Mouse (Mus musculus): ENCODE data around the gene Lcn2.
A peak's percentile ranks its signal among the peaks of the same experiment; 100 is the strongest.

Lcn2 gene

DNA sequence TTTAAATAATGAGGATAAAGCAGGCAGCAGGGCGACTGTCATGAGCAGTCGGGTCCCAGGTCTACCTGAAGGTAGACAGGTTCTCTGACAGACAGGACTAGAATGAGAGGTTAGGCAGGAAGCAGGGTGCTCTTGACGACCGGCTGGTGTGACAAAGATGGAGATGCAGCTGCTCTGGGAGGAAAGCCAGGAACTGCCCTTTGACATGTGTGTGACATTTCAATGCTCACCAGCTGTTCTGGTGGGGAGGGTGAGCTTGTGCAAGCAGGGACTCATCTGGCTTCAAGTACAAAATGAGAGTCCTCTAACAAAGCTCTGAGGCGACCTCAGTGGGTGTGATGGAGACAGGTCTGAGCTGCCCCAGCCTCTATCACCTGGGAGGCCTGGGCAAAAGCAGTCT, 25.9 kb upstream of the Lcn2 start:
- DNase-seq (ENCODE audit: low spot score in 2 of 2): no peak

DNA sequence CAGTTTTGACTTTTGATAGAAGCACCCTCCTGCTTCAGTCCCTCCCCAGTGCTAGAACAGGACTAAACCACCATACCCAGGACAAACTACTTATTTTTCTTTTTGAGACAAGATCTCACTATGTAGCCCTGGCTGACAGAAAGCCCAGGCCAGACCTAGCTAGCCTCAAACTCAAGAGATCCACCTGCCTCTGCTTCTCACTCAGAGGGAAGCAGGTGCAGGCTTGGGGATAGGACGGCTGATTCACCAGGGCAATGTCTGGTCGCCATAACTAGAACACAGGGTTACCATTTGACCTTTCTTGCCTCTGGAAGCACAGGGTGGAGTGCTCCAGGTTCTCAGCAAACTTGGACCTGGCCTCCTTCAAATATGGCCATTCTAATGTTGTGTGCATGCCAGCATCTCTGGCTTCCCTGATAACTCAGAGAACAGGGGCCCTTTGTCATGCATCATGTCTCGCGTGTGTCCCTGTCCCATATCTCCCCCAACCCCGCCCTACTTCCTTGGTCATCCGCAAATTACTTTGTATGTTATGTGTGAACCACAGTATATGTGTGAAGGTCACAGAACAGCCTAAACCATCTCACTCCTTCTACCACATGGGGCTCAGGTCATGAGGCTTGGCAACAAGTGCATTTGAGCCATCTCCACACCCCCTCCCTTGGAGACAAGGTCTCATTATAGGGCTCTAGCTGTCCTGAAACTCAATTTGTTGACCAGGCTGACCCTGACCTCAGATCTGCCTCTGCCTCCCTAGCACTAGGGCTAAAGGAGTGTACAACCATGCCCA, 24.9 kb upstream of the Lcn2 start:
- no peak for DNase-seq (ENCODE audit: low spot score in 2 of 2)

DNA sequence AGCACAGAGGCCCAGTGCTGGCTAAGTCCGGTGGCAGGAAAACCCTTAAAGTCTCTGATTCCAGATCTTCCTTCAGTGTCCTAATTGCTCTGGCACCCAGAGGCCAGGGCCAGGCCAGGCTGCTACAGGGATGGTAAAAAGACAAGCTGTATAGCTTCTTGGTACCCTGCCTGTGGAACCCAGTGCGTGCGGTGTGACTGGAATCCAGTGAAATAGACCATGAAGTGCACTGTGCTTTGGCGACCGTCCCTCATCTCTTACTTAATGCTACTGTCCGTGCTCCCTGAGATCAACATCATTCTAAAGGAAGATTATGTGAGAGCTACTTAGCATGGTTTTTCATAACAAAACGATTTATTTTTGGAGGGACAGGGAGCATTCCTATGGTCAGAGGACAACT, 23.4 kb upstream of the Lcn2 start:
- DNase-seq (ENCODE audit: low spot score in 2 of 2): no peak

DNA sequence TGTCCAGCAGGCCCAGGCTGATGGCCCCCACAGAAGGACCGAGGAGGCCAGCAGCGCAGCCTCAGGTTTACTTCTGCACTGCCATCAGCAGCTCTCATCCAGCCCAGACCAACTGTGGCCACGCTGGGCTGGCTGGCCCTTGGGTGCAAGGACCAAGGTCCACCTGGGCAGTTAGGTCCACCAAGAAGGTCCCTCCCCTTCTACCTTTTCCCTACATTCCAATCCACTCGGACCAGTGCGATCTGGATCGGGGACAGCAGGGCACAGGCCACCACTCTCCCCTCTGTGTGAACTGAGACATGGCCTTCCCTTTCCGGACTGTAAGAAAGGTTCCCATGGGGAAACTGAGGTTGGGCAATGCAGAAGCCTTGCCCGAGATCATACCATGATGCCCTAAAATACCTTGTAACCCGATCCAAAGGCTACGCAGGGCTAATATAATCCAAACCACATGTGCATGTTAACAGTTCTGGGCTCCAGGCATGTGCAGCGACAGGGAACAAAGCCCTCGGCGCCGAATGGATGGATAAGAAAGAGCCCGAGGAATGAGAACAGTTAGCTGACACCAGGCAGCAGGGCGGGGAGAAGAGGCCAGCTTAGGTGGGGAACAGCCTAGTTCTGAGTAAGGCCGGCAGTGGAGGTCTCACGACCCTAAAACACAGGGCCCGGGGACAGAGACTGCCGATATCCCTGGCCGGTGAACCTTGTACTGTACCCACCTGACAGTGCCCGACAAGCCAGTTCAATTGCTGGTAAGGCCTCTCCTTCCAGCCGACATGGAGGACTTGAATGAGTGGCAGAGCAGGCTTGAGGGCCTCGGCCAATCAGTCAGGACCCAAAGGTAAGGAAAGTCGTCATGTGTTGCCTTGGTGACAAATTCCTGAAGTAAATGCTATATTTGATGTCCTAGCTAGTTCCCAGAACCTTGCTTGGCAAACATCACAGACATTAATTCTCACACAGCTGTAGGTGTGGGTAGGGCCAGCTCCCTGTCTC, 20.7 kb upstream of the Lcn2 start:
- DNase-seq (ENCODE audit: low spot score in 2 of 2): no peak

DNA sequence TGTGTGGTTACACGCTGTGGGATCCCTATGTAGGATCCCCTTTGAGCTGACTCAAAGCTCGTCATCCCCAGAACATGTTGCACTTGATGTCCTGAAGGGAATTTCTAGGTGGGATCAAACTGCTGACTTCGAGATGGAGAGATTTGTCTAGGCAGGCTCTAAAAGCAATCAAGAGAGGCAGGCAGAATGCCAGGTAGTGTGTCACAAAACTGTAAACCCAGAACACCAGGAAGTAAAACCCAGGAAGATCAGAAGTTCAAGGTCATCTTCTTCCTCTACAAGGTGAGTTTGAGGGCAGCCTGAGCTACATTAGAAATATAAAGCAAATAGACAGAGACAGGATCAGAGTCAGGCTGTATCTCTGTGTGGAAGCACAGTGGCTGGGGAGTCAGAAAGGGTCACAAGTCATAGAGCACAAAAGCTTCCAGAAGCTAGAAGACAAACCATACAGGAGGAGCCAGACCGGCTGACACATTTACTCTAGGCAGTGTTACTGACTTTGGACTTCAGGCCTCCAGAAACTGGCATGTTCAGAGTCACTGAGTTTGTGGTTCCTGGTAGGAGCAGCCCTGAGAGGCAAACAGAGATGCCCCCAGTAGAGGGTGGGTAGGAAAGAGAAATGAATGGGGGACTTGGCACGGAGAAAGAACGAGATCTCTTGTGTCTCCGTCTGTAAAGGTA, 19.2 kb upstream of the Lcn2 start:
- DNase-seq (ENCODE audit: low spot score in 2 of 2): no peak

DNA sequence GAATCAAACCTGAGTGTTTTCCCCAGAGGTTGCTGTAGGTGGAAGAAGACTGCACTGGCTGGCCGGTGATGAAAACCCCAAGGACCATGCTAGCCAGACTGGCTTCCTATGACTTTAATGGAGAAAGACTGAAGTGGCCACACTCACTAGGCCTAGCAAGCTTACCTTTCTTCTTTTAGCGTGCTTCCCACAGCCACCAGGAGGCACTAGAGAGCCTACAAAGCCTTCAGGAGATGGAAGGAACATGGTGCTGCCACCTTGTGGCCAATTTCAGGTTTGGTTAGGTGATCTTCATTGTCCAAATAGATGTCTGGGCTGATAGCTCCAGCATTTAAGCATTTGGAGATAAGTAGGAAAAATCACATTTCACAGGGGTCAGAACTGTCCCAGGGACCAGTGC, 16.6 kb upstream of the Lcn2 start:
- peak; percentile 86 to 94 for DNase-seq (ENCODE audit: low spot score in 2 of 2)

DNA sequence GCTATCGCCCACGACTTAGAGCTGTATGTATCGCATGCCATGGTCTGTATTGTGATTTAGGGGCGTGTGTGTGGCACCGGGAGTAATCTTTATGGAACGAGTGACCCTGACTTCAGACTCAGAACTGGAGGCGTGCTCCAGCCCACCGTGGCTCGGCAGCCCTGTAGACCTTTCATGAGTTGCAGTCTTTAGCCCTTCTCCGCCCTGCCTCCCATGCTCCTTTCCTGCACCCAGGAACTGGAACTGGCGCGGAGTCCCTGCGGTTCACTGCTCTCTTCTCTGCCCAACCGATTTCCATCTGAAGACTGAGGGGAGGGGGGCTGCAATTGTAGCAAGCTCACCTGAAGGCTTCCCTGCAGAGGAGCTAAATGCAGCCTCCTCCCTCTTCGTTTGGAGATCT, 8.6 kb upstream of the Lcn2 start:
- DNase-seq (ENCODE audit: low spot score in 2 of 2): no peak

DNA sequence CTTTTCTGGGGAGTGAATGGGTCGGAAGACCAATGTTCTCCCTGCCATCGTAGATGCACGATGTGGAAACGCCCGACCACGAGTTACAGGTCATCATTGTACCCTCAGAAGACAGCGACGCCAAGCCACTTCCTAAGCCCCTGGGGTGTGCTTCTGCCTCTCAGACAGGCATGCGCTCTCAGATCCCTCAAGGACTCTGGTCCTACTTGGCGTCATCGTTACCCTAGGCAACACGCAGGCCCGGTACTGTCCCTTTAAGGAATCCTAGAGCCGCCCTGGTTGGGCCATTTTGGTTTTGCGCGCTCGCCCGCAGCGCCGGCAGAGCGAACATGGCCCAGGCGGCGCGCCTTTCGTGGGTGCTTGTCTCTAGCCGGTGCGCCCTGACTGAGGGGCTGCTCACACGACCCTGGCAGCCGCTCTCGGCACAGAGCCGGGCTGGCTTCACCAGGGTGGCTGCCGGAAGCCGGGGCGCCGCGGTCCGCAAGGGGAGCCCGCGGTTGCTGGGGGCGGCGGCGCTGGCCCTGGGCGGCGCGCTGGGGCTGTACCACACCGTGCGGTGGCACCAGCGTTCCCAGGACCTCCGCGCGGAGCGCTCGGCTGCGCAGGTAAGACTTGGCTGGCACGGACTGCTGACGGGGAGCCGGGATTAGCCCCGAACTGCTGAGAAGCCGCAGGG, 8.0 kb upstream of the Lcn2 start:
- peak; percentile 58 to 73 for DNase-seq (ENCODE audit: low spot score in 2 of 2)

DNA sequence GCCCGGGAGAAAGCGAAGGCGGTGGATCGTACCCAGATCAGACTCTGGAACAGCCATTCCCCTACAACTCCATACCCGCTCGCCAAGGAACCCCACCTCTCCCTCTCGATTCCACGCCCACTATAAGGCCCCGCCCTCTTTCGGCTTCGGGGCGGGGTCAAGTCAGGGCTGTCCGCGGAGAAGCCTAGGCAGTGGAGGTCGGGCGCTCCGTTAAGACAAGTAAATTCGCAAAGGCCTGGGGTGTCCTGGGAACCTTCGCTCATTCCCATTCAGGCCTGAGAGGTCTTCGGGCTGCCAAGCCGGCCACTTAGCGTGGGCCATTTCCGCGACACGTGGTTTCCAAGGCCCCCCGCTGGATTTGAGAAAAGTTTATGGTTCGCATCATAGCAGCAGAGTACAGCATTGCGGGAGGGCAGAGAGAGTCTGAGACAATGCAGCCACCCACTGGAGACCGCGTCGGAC, 7.5 kb upstream of the Lcn2 start, which contains the start of gene Ptges2:
Gene Ptges2 (plus strand): TSS at position 413 of the 462 bp plus-strand sequence.
- DNase-seq (ENCODE audit: low spot score in 2 of 2): peak; percentile 89 to 90

DNA sequence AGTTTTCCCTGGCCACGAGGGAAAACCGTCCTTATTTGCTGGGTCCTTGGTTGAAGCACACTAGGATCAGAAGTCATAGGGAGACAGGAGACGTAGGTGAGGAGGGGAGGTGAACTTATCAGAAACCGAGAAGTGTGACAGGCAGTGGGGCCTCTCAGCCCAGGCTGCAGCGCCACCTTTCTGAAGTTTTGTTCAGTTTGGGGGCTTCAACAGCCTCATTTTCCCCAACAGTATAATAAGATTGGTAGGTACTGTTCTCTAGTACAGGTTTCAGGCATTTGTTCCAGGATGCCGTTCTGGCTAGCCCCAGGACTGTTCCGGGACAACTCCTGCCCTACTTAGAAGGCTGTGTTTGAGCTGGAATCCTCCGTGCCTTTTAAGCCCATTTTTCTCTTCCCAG, 6.9 kb upstream of the Lcn2 start:
- DNase-seq (ENCODE audit: low spot score in 2 of 2): peak in 1 of 2 experiments; percentile 42

DNA sequence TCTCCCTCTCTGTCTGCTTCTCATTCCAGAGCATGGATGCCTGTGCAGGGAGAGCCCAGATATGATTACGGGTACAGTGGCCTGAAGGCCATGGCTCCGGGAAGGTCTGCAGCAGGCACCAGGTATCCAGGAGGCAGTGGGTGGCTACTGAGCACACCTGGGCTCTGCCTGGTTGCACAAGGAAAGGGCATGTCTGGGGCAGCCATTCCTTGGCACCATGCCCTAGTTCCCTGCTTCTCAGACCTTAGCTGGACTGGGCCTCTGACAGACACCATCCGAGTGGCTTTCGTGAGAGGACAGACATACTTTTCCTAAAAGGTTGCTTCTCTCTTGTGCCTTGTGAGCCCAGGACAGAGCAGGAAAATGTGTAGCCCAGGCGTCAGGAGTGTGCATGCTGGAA, 4.0 kb upstream of the Lcn2 start:
- DNase-seq (ENCODE audit: low spot score in 2 of 2): no peak

DNA sequence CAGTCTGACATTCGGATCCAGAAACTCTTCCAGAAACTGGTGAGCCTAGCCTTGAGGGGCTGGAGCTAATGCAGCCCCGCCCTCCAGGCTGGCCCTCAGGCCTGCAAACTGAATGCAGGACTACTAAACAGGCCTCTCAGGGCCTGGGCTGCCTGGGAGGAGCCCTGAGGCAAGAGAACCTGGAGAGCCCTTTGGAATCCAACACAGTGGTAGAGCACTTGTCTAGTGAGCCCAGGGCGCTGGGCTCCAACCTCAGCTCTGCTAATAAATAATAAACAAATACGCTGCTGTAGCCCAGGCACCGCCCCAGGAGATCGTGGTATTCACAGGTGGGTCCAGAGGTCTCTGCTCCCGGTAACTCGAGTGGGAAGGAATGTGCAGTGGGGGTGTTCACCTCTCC, 2.8 kb upstream of the Lcn2 start:
- no peak for DNase-seq (ENCODE audit: low spot score in 2 of 2)

DNA sequence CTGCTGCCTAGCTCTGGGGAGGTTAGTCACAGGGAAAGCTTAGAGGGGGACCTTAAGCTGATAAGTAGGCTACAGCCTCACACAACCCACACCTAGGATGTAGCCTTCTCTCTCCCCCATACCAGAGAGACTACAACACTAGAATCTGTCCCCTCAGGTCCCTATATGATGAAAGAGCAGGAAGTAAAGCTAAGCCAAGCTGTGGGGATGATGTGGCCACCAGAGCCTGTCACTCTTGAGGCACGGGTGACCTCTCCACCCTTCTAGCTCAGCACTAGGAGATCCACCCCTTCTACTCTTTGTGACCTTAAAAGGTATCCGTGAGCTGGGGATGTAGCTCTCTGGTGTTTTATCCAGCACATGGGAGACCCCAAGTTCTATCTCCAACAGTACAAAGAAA, 1.1 kb upstream of the Lcn2 start:
- no peak for DNase-seq (ENCODE audit: low spot score in 2 of 2)

DNA sequence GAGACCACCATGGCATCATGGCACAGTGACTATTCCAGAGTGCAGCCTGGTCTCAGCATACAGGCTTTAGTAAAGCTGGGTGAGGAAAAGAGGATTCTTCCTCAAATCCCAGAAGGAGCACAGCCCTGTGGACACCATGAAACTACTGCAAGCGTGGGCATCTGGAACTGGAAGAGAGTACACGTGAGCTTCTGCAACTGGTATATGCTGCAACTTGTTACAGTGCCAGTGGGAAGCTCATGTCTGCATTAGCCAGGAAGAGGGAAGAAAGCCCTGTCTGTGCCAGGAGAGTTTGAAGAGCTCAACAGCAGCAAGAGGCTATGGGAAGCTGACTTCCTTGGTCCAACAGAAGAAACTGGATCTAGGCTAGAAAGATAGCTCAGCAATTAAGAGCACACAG, 5.4 kb downstream of the Lcn2 start:
- DNase-seq (ENCODE audit: low spot score in 2 of 2): no peak

DNA sequence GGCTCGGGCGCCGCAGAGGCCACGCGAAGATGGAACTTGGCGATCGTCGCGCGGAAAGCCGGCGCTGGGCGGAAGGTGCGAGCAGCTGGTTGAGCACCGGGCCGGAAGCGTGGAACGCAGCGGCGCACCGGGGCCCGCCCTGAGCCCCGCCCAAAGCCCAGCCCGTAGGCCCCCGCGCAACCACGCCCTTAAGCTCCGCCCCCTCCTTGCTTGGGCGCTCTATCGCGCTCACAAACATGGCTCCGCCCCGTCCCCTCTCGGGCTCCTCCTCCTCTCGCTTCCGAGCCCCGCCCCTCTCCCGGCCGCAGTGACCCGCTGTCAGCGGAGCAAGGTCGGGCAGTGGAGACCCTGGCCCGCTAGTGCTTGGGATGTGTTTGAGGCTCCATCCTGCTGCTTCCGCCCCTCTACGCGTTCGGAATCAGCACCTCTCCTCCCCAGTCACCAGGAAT, 6.3 kb downstream of the Lcn2 start, which contains the start of gene 1110008P14Rik:
Gene 1110008P14Rik (minus strand): TSS at position 164 of the 449 bp plus-strand sequence.
- peak; percentile 96 to 97 for DNase-seq (ENCODE audit: low spot score in 2 of 2)

DNA sequence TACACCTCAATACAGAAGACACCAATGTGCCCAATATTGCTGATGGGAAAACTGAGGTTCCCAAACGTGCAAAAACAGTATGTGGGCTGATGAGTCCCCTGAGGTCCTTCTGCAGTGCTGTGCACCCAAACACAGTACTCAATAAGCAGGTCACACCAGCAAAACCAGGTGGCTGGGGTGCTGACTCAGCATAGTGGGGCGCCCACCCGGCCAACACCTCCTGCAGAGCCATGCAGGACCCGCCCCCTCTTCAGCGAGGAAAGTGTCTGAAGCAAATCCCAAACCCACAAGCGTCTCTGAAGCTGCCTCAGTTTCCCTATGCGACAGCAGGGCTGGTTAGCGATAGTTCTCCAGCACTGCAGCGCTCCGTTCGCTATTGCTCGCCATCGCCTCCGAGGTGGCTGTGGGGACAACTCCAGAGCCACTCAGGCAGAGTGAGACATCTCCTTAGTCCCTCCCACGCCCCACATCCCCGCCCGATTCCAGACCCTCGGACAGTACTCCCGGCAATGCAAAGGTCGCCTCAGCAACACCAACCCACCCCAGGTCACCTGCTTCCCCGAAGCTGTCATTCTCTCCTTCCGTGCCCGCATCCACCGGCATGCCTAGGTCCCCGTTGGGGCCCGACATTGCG, 6.8 kb downstream of the Lcn2 start:
- peak in 1 of 2 experiments; percentile 22 for DNase-seq (ENCODE audit: low spot score in 2 of 2)

DNA sequence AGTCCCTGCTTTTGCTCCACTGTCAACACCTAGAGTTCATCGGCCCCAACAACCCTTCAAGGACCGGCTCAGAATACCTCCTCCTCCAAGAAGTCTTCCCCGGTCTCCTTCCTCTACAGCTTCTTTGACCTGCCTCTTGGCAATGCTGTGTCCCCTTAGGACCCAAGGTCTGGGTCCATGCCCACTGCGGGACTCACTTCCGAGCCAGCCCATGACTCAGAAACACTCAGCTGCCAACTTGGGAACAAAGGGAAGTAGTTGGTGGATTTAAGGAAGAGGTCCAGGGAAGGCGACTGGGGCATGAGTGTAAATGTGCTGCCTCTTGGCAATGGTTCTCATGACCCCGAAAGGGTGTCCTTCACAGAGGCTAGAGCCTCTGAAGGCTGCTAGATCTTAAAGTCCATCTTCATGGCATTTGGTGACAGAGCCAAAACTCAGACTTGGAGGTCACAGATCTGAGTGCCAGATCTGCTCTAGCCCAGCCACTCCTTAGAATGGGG, 8.0 kb downstream of the Lcn2 start:
- no peak for DNase-seq (ENCODE audit: low spot score in 2 of 2)

DNA sequence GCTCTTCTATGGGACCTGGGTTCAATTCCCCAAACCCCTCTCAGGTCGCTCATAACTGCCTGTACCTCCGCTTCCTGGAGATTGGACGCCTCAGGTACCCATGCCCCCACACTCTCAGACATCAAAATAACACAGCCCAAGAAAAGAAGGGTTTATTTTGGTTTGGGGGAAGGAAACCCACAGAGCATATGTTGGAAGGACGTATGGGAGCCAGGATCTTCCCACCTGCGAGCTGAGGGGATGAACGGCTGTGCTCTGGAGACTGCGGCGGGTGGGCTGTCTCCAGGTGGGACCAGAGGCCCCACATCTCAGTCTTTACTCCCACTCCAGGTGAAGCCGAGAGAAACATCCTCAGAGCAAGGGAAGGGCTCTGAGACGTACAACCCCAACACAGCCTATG, 11.1 kb downstream of the Lcn2 start:
- DNase-seq (ENCODE audit: low spot score in 2 of 2): no peak

DNA sequence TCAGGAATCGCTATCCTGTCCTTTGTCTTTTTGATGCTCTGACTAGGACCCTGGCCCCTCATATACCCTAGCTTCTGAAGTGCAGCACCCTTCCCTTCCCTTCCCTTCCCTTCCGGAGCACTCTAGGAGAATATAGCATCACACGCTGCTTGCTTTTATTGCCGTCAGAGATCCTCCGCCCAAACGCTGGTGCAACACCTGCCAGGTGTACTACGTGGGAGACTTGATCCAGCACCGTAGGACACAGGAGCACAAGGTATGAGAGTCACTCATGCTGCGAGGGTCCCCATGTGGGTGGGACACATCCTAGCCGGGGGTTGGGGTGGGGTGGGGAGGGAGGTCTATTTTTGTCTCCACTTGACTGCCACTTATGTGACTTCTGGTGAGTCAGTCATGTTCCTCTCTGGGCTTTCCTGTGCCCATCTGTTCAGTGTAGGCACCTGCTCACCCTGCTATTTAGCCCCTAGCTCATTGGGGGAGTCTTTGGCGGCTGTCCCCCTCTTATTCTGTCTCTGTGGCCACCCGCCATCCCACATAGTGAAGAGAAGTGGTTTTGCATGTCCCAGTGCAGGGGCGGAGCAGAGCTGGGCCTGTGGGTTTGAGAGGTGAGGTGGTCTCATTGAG, 12.6 kb downstream of the Lcn2 start:
- DNase-seq (ENCODE audit: low spot score in 2 of 2): no peak

DNA sequence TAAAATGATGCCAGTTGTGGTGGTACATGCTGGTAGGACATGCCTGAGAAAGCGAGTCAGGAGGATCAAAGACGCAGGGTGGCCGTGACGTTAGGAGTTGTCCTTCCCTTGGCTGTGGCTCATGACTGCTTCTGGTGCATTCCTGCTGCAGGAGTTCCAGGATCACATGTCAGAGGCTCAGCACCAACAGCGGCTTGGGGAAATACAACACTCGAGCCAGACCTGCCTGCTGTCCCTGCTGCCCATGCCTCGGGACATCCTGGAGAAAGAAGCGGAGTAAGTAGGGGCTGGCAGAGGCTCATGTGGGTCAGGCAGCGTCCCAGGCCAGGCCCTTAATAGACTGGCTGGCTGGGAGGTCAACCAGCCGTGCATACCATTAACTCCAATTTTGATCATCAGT, 13.9 kb downstream of the Lcn2 start:
- no peak for DNase-seq (ENCODE audit: low spot score in 2 of 2)
